Mouse (Mus musculus) hindbrain, postnatal 0 days (tissue): ENCODE results near the gene Dcst1. TPM values are rescaled to one million over a fixed set of nuclear protein-coding genes. Genes with fewer than 3 reads are reported as not detected.
A peak's percentile ranks its signal among the peaks of the same experiment; 100 is the strongest.

Source experiments
- ATAC-seq: fragments of 200-750 bp; cut with Nextera tagmentation; 2 replicates; pipeline ENCODE4 v1.8.0; 2017; ENCODE audit warnings: mild to moderate bottlenecking, moderate TSS enrichment, moderate library complexity
- DNase-seq: peaks from one replicate; pipeline ENCODE4 v3.0.0-alpha.2; 2015; ENCODE audit warnings: low spot score
- H3K27ac ChIP-seq: fragments of 300-500 bp; sonication (generic); 2 replicates; pipeline ENCODE4 v1.5.1; 2014; ENCODE audit warnings: mild to moderate bottlenecking
- H3K27me3 ChIP-seq: fragments of 300-500 bp; sonication (generic); 2 replicates; pipeline ENCODE4 v1.6.1; 2014; ENCODE audit warnings: low read length, mixed read lengths; ENCODE audit not compliant: insufficient read depth
- H3K36me3 ChIP-seq: fragments of 300-500 bp; sonication (generic); 2 replicates; pipeline ENCODE4 v1.6.1; 2014; ENCODE audit warnings: low read length, mixed read lengths; ENCODE audit not compliant: insufficient read depth
- H3K4me1 ChIP-seq: fragments of 300-500 bp; sonication (generic); 2 replicates; pipeline ENCODE4 v1.6.1; 2014; ENCODE audit warnings: antibody characterized with exemption, low read length, mixed read lengths; ENCODE audit not compliant: insufficient read depth
- H3K4me2 ChIP-seq: fragments of 300-500 bp; sonication (generic); 2 replicates; pipeline ENCODE4 v1.6.1; 2014; ENCODE audit warnings: low read depth, mild to moderate bottlenecking, low read length, moderate library complexity, mixed read lengths
- H3K4me3 ChIP-seq: fragments of 300-500 bp; sonication (generic); 2 replicates; pipeline ENCODE4 v1.5.1; 2014; ENCODE audit warnings: low read length
- H3K9ac ChIP-seq: fragments of 300-500 bp; sonication (generic); replicated peaks from 2 replicates; pipeline ENCODE4 v1.6.1; 2014; ENCODE audit warnings: mild to moderate bottlenecking, low read length, moderate library complexity, mixed read lengths
- H3K9me3 ChIP-seq: fragments of 300-500 bp; sonication (generic); 2 replicates; pipeline ENCODE4 v1.6.1; 2016; ENCODE audit warnings: low read length, mixed read lengths
- CTCF ChIP-seq: IDR thresholded peaks from 2 replicates; pipeline ENCODE4 v1.5.1; 2016; ENCODE audit warnings: antibody characterized with exemption, control low read depth, low read depth
- WGBS: fragments of 180-500 bp; shearing (Covaris S2); extraction: QIAGEN DNeasy Blood & Tissue Kit; methylation state at CpG from one replicate; pipeline ENCODE4 v1.1.7; 2014; 5-methylcytosine and 5-hydroxymethylcytosine counted together
- polyA plus RNA-seq: library from polyadenylated mRNA; unstranded; fragments of >200 nt; fragmentation: Nextera tagmentation; extraction: Ambion mirVana; gene quantifications from 2 replicates; pipeline ENCODE4 v1.2.1, GENCODE M21; 2015
- total RNA-seq: library from RNA; depleted of rRNA; stranded (reverse); fragments of >200 nt; gene quantifications from 2 replicates; pipeline ENCODE4 v1.2.3, GENCODE M21; 2014

The Dcst1 gene
- total and polyA plus RNA-seq, 2 experiments from 2014 or later = 0.05 to 1.1 TPM

- no peaks in the 10 kb centered on the region for H3K36me3 ChIP-seq
- ATAC-seq (no peak), DNase-seq (peak; percentile 51)
- no peaks in the 10 kb centered on the region for H3K9me3 ChIP-seq
- H3K27ac ChIP-seq = no peak overlapping the region
- no peak overlapping the region for H3K9ac ChIP-seq
- no peak for TF ChIP-seq CTCF
- H3K27me3 ChIP-seq = no peaks in the 10 kb centered on the region
- no peak overlapping the region for H3K4me3 ChIP-seq
- 17% methylated on average over 5 of the region's 5 CpGs for WGBS
- peaks cover 28% of the 10 kb centered on the region for H3K4me1 ChIP-seq
- no peak overlapping the region for H3K4me2 ChIP-seq
Measured at GRCm38 (mm10) chr3:89390111-89390515, 25.1 kb upstream of the Dcst1 start.

GRCm38 (mm10) chr3:89388901-89389740, 24.1 kb upstream of the Dcst1 start:
- no peaks in the 10 kb centered on the region for H3K27me3 ChIP-seq
- H3K4me2 ChIP-seq = no peak overlapping the region
- no peak overlapping the region for H3K9ac ChIP-seq
- H3K4me1 ChIP-seq = peaks cover 20% of the 10 kb centered on the region
- no peak for TF ChIP-seq CTCF
- no peak overlapping the region for H3K4me3 ChIP-seq
- ATAC-seq (no peak), DNase-seq (peak; percentile 79)
- 72% methylated on average over 6 of the region's 6 CpGs for WGBS
- no peaks in the 10 kb centered on the region for H3K36me3 ChIP-seq
- H3K9me3 ChIP-seq = no peaks in the 10 kb centered on the region
- no peak overlapping the region for H3K27ac ChIP-seq

GRCm38 (mm10) chr3:89388134-89388881, 23.3 kb upstream of the Dcst1 start:
- Histone ChIP-seq H3K9ac (no peak overlapping the region), H3K4me2 (no peak overlapping the region), H3K36me3 (no peaks in the 10 kb centered on the region), H3K4me1 (peaks cover 20% of the 10 kb centered on the region), H3K27ac (no peak overlapping the region), H3K4me3 (no peak overlapping the region), H3K9me3 (no peaks in the 10 kb centered on the region), H3K27me3 (no peaks in the 10 kb centered on the region)
- no peak for TF ChIP-seq CTCF
- WGBS = 45% methylated on average over 11 of the region's 11 CpGs
- peak; percentile 15; the same call in 1 of the 2 replicates for ATAC-seq
- DNase-seq = peak; percentile 56

- peaks cover 16% of the 10 kb centered on the region for H3K4me1 ChIP-seq
- H3K27ac ChIP-seq = no peak overlapping the region
- ATAC-seq = no peak
- no peaks in the 10 kb centered on the region for H3K27me3 ChIP-seq
- no peaks in the 10 kb centered on the region for H3K9me3 ChIP-seq
- H3K4me2 ChIP-seq = no peak overlapping the region
- TF ChIP-seq CTCF = peak; percentile 27; the same call in 1 of the 2 replicates
- no peaks in the 10 kb centered on the region for H3K36me3 ChIP-seq
- no peak overlapping the region for H3K4me3 ChIP-seq
- WGBS = 65% methylated on average over 11 of the region's 11 CpGs
- no peak for DNase-seq
- no peak overlapping the region for H3K9ac ChIP-seq
Measured at GRCm38 (mm10) chr3:89387632-89388031, 22.6 kb upstream of the Dcst1 start.

GRCm38 (mm10) chr3:89386438-89387420, 21.7 kb upstream of the Dcst1 start:
- H3K27me3 ChIP-seq = no peaks in the 10 kb centered on the region
- no peaks in the 10 kb centered on the region for H3K36me3 ChIP-seq
- H3K4me1 ChIP-seq = peaks cover 11% of the 10 kb centered on the region; the same call in 1 of the 2 replicates
- DNase-seq = no peak
- no peak overlapping the region for H3K4me2 ChIP-seq
- TF ChIP-seq CTCF = no peak
- ATAC-seq = no peak
- 59% methylated on average over 17 of the region's 17 CpGs for WGBS
- H3K9ac ChIP-seq = no peak overlapping the region
- no peaks in the 10 kb centered on the region for H3K9me3 ChIP-seq
- H3K27ac ChIP-seq = no peak overlapping the region
- H3K4me3 ChIP-seq = no peak overlapping the region

GRCm38 (mm10) chr3:89385451-89385850, 20.4 kb upstream of the Dcst1 start:
- H3K4me3 ChIP-seq = no peak overlapping the region
- peaks cover 1% of the 10 kb centered on the region; the same call in 1 of the 2 replicates for H3K4me1 ChIP-seq
- no peak overlapping the region for H3K4me2 ChIP-seq
- no peak for ATAC-seq
- H3K9ac ChIP-seq = no peak overlapping the region
- TF ChIP-seq CTCF = no peak
- no peak for DNase-seq
- no peaks in the 10 kb centered on the region for H3K36me3 ChIP-seq
- H3K27me3 ChIP-seq = no peaks in the 10 kb centered on the region
- 55% methylated on average over 10 of the region's 11 CpGs for WGBS
- no peak overlapping the region for H3K27ac ChIP-seq
- H3K9me3 ChIP-seq = no peaks in the 10 kb centered on the region
